Mouse (Mus musculus) erythroid progenitor cell, adult 5-6 weeks (primary cell): ENCODE data around the gene Fyb2. TPM values are rescaled to one million over a fixed set of nuclear protein-coding genes. Genes with fewer than 3 reads are reported as not detected.
"Not testable (repeated sequence)": the region's sequence is repeated elsewhere in the genome, so short reads cannot be mapped to it uniquely, and the experiment has no call there.

Experiments
- ATAC-seq: replicated peaks from 2 replicates; pipeline ENCODE4 v1.8.0; 2016; ENCODE audit warnings: moderate number of reproducible peaks, mild to moderate bottlenecking, moderate TSS enrichment, inconsistent platforms; ENCODE audit not compliant: poor library complexity, low FRiP score, severe bottlenecking
- total RNA-seq, 2 experiments: library from RNA; stranded (forward) in 1 of 2; stranded (reverse) in 1 of 2; fragments of 150-400 nt in 1 of 2; fragments of 186-747, 209-891 nt in 1 of 2; gene quantifications; 2 replicates each; pipeline versions ENCODE4 v1.2.3 to v1.2.4; 2015 to 2017; ENCODE audit warnings: low replicate concordance in 2 of 2

Fyb2 gene
- total RNA-seq, 2 experiments from 2014 or later = not detected

GRCm38 (mm10) chr4:104999702-105000101 lies 86.4 kb downstream of the Fyb2 start:
- ATAC-seq = no peak

- ATAC-seq = no peak
These were observed 88.5 kb downstream of the Fyb2 start for GRCm38 (mm10) chr4:105001736-105002135.

GRCm38 (mm10) chr4:105004135-105004534 lies 90.9 kb downstream of the Fyb2 start:
- no peak for ATAC-seq

GRCm38 (mm10) chr4:105004649-105005048 lies 91.4 kb downstream of the Fyb2 start:
- not testable (repeated sequence) for ATAC-seq

GRCm38 (mm10) chr4:105007360-105008018 lies 94.2 kb downstream of the Fyb2 start:
- no peak for ATAC-seq

- no peak for ATAC-seq
These were observed 100.5 kb downstream of the Fyb2 start for GRCm38 (mm10) chr4:105013718-105014117.

GRCm38 (mm10) chr4:105015496-105015895 lies 102.2 kb downstream of the Fyb2 start:
- no peak for ATAC-seq

GRCm38 (mm10) chr4:105016006-105016613 lies 102.9 kb downstream of the Fyb2 start:
- no peak for ATAC-seq

GRCm38 (mm10) chr4:105027278-105027677 lies 114.0 kb downstream of the Fyb2 start:
- no peak for ATAC-seq

- no peak for ATAC-seq
These were observed 117.8 kb downstream of the Fyb2 start for GRCm38 (mm10) chr4:105031104-105031503.

GRCm38 (mm10) chr4:105033153-105033552 lies 119.9 kb downstream of the Fyb2 start:
- no peak for ATAC-seq

- no peak for ATAC-seq
These were observed 121.0 kb downstream of the Fyb2 start for GRCm38 (mm10) chr4:105034259-105034658.

- ATAC-seq = no peak
These were observed 136.8 kb downstream of the Fyb2 start for GRCm38 (mm10) chr4:105050041-105050440.

GRCm38 (mm10) chr4:105051291-105051690 lies 138.0 kb downstream of the Fyb2 start:
- ATAC-seq = no peak

Other genes starting within 250 kb of the Fyb2 start
- gene C8b, start 147.1 kb upstream of the Fyb2 start, total RNA-seq (2015; ENCODE audit: low replicate concordance) = not detected in 2 replicates
- gene C8b, start 147.1 kb upstream of the Fyb2 start, total RNA-seq (2017; ENCODE audit: low replicate concordance) = not detected in 2 replicates
- not detected in 2 replicates for gene Gm17662, start 56.1 kb upstream of the Fyb2 start, total RNA-seq (2015; ENCODE audit: low replicate concordance)
- gene Gm17662, start 56.1 kb upstream of the Fyb2 start, total RNA-seq (2017; ENCODE audit: low replicate concordance) = not detected in 2 replicates
- not detected in 2 replicates for gene C8a, start 37.1 kb upstream of the Fyb2 start, total RNA-seq (2015; ENCODE audit: low replicate concordance)
- gene C8a, start 37.1 kb upstream of the Fyb2 start, total RNA-seq (2017; ENCODE audit: low replicate concordance) = not detected in 2 replicates
- not detected in 2 replicates for gene Prkaa2, start 196.4 kb downstream of the Fyb2 start, total RNA-seq (2015; ENCODE audit: low replicate concordance)
- not detected in 2 replicates for gene Prkaa2, start 196.4 kb downstream of the Fyb2 start, total RNA-seq (2017; ENCODE audit: low replicate concordance)
- gene Plpp3, start 243.9 kb downstream of the Fyb2 start, total RNA-seq (2015; ENCODE audit: low replicate concordance) = 0.84 and 3.2 TPM in 2 replicates
- 0.08 and 0.64 TPM in 2 replicates for gene Plpp3, start 243.9 kb downstream of the Fyb2 start, total RNA-seq (2017; ENCODE audit: low replicate concordance)